Mouse (Mus musculus): ENCODE results near the gene Ltbr. TPM values are rescaled to one million over a fixed set of nuclear protein-coding genes. Genes with fewer than 3 reads are reported as not detected.
A peak's percentile ranks its signal among the peaks of the same experiment; 100 is the strongest.

Gene Ltbr
- polyA plus RNA-seq, 1 experiment from 2014 or later = 20.6 TPM

DNA sequence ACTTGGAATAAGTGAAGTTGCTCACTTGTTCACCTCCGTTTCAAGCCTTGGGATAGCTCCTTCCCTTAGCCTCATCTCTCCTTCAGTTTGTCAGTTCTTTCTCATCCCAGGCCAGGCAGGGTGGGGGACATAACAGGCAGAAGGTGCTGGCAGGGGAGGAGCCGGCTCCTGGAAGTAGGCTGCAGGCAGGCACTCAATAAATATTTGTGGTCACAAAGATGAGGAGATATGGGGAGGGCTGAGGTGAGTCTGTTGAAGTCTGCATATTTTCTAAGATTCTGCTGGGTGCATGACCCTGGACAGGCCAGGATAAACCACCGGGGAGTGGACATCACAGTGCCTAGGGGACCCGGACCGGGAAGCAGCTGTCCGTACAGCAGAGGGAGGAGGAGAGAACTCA is 9.9 kb upstream of the Ltbr start:
- H3K4me2 ChIP-seq = no peak overlapping the region
- peaks cover 37% of the 10 kb centered on the region for H3K27me3 ChIP-seq
- no peak overlapping the region for H3K4me3 ChIP-seq (replicated peaks)
- no peak overlapping the region for H3K27ac ChIP-seq (replicated peaks)
- ATAC-seq (ENCODE audit: insufficient read depth) = no peak
- H3K36me3 ChIP-seq (replicated peaks) = no peaks in the 10 kb centered on the region
- WGBS (ENCODE audit: insufficient replicate concordance) = 35% methylated on average over 6 of the region's 6 CpGs
- no peaks in the 10 kb centered on the region for H3K9me3 ChIP-seq (replicated peaks)
- H3K4me1 ChIP-seq (replicated peaks) = peaks cover 9% of the 10 kb centered on the region
- no peak overlapping the region for H3K9ac ChIP-seq

- WGBS (ENCODE audit: insufficient replicate concordance) = 55% methylated on average over 13 of the region's 13 CpGs
- no peaks in the 10 kb centered on the region for H3K9me3 ChIP-seq (replicated peaks)
- H3K9ac ChIP-seq = no peak overlapping the region
Measured at GRCm38 (mm10) chr6:125322794-125323193, 9.1 kb upstream of the Ltbr start.

GRCm38 (mm10) chr6:125321114-125321855 is 7.6 kb upstream of the Ltbr start:
- Histone ChIP-seq H3K4me1 (replicated peaks) (peaks cover 9% of the 10 kb centered on the region), H3K36me3 (replicated peaks) (no peaks in the 10 kb centered on the region), H3K4me3 (replicated peaks) (no peak overlapping the region), H3K27ac (replicated peaks) (no peak overlapping the region), H3K27me3 (peaks cover 37% of the 10 kb centered on the region), H3K4me2 (peak overlapping the region; percentile 7; the same call in 1 of the 2 replicates), H3K9me3 (replicated peaks) (no peaks in the 10 kb centered on the region), H3K9ac (no peak overlapping the region)
- 11% methylated on average over 26 of the region's 26 CpGs for WGBS (ENCODE audit: insufficient replicate concordance)
- no peak for ATAC-seq (ENCODE audit: insufficient read depth)

More at GRCm38 (mm10) chr6:125322794-125323193, 9.1 kb upstream of the Ltbr start:
- no peak for ATAC-seq (ENCODE audit: insufficient read depth)
- H3K36me3 ChIP-seq (replicated peaks) = no peaks in the 10 kb centered on the region
- no peak overlapping the region for H3K4me2 ChIP-seq
- peaks cover 9% of the 10 kb centered on the region for H3K4me1 ChIP-seq (replicated peaks)
- H3K27ac ChIP-seq (replicated peaks) = no peak overlapping the region
- H3K27me3 ChIP-seq = peaks cover 37% of the 10 kb centered on the region
- H3K4me3 ChIP-seq (replicated peaks) = no peak overlapping the region

GRCm38 (mm10) chr6:125320323-125320722 is 6.6 kb upstream of the Ltbr start, which contains the start of gene Scnn1a:
Scnn1a (plus strand) TSS chr6:125320659.
- peak within 1 kb of the TSS; percentile 7; the same call in 1 of the 2 replicates for H3K4me2 ChIP-seq
- no peak within 1 kb of the TSS for H3K9ac ChIP-seq
- WGBS (ENCODE audit: insufficient replicate concordance) = 48% methylated on average over 1 of the region's 1 CpGs
- H3K4me3 ChIP-seq (replicated peaks) = no peak within 1 kb of the TSS
- peaks cover 9% of the 10 kb centered on the region for H3K4me1 ChIP-seq (replicated peaks)
- H3K9me3 ChIP-seq (replicated peaks) = no peaks in the 10 kb centered on the region
- no peak for ATAC-seq (ENCODE audit: insufficient read depth)
- no peak within 1 kb of the TSS for H3K27ac ChIP-seq (replicated peaks)
- H3K27me3 ChIP-seq = peaks cover 37% of the 10 kb centered on the region
- H3K36me3 ChIP-seq (replicated peaks) = no peaks in the 10 kb centered on the region

DNA sequence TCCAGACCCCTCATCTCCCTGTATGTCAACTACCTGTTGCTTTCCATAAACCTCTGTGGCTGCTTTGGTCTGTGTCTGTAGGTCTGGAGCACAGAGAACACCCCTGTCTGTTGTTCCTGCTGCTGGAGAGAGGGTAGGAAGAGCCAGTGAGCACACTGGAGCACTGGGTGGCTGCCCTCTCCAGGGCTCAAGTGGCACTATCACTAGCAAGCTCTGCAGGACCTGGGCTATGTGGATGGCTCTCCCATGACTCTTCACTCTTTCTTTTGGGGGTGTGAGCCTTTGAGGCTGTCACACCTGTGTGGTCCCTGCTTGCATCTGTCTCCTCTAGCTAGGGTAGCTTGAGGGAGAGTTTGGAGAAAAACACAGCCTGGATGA is 6.2 kb upstream of the Ltbr start:
- Histone ChIP-seq H3K36me3 (replicated peaks) (no peaks in the 10 kb centered on the region), H3K9me3 (replicated peaks) (no peaks in the 10 kb centered on the region), H3K9ac (no peak overlapping the region), H3K4me2 (no peak overlapping the region), H3K27ac (replicated peaks) (no peak overlapping the region), H3K4me1 (replicated peaks) (peaks cover 9% of the 10 kb centered on the region; the same call in 1 of the 2 replicates), H3K27me3 (peaks cover 37% of the 10 kb centered on the region), H3K4me3 (replicated peaks) (no peak overlapping the region)
- ATAC-seq (ENCODE audit: insufficient read depth) = no peak

DNA sequence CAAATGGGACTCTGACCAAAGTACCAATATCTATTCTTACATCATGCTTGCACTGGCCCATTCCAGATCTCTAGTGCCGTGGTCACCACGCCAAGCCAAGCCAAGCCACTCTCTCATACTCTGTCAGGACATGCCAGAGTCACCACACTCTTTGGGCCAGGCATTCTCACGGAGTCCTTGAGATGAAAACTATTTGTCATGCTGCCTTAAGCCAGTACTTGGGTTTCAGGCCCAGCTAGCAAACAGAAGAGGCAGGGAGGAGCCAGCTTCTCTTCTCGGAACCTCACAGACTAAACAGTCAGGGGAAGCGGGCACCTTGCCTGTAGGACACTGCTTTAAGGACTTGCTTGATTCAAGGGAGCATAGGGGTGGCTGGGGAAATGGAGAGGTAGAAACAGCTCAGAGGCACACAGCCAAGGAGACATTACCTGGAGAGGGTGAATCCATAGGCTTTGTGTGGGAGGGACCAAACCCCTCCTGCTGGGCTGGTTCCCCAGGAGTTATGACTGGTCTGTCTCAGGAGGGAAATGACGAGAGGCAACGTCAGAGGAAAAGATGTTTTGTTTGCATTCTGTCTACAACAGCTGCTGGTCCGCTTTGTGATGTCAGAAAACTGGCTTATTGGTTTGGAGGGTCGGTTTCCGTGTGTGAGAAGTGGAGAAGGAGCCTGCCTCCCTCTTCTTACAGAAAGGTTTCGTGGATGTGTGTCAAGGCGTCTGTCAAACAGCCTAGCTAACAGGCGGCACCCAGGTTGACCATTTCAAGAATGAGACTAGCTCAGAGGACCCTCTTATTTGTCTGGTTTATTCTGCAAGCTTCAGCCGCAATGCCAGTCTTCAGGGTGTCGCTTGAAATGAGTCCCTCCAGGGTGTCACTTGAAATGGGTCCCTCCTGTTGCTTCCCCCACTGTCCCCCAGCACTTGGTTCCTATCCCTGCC is 5.6 kb upstream of the Ltbr start:
- 49% methylated on average over 15 of the region's 15 CpGs for WGBS (ENCODE audit: insufficient replicate concordance)
- no peak for ATAC-seq (ENCODE audit: insufficient read depth)
- no peak overlapping the region for H3K4me3 ChIP-seq (replicated peaks)
- H3K36me3 ChIP-seq (replicated peaks) = no peaks in the 10 kb centered on the region
- H3K27ac ChIP-seq (replicated peaks) = no peak overlapping the region
- H3K4me2 ChIP-seq = no peak overlapping the region
- no peak overlapping the region for H3K9ac ChIP-seq
- H3K4me1 ChIP-seq (replicated peaks) = peaks cover 15% of the 10 kb centered on the region
- H3K27me3 ChIP-seq = peaks cover 37% of the 10 kb centered on the region
- no peaks in the 10 kb centered on the region for H3K9me3 ChIP-seq (replicated peaks)

- no peak overlapping the region for H3K4me3 ChIP-seq (replicated peaks)
- H3K9ac ChIP-seq = no peak overlapping the region
- H3K4me2 ChIP-seq = no peak overlapping the region
- H3K4me1 ChIP-seq (replicated peaks) = peaks cover 28% of the 10 kb centered on the region
- H3K27ac ChIP-seq (replicated peaks) = no peak overlapping the region
- no peaks in the 10 kb centered on the region for H3K9me3 ChIP-seq (replicated peaks)
- no peaks in the 10 kb centered on the region for H3K36me3 ChIP-seq (replicated peaks)
- 63% methylated on average over 7 of the region's 7 CpGs for WGBS (ENCODE audit: insufficient replicate concordance)
- no peak for ATAC-seq (ENCODE audit: insufficient read depth)
- peaks cover 40% of the 10 kb centered on the region for H3K27me3 ChIP-seq
Measured at GRCm38 (mm10) chr6:125317077-125317476, 3.4 kb upstream of the Ltbr start.

GRCm38 (mm10) chr6:125314746-125315145 is 1.1 kb upstream of the Ltbr start:
- 0 out of 2 replicates have a peak, but pooled peaks cover 7% of the 10 kb centered on the region for H3K36me3 ChIP-seq (replicated peaks)
- no peak for ATAC-seq (ENCODE audit: insufficient read depth)
- no peak overlapping the region for H3K9ac ChIP-seq
- H3K27me3 ChIP-seq = peaks cover 17% of the 10 kb centered on the region
- no peak overlapping the region for H3K4me3 ChIP-seq (replicated peaks)
- H3K4me1 ChIP-seq (replicated peaks) = peaks cover 27% of the 10 kb centered on the region
- no peaks in the 10 kb centered on the region for H3K9me3 ChIP-seq (replicated peaks)
- 59% methylated on average over 6 of the region's 6 CpGs for WGBS (ENCODE audit: insufficient replicate concordance)
- no peak overlapping the region for H3K4me2 ChIP-seq
- no peak overlapping the region for H3K27ac ChIP-seq (replicated peaks)

GRCm38 (mm10) chr6:125314231-125314563 is 512 bp upstream of the Ltbr start:
- peak; percentile 26 for ATAC-seq (ENCODE audit: insufficient read depth)

DNA sequence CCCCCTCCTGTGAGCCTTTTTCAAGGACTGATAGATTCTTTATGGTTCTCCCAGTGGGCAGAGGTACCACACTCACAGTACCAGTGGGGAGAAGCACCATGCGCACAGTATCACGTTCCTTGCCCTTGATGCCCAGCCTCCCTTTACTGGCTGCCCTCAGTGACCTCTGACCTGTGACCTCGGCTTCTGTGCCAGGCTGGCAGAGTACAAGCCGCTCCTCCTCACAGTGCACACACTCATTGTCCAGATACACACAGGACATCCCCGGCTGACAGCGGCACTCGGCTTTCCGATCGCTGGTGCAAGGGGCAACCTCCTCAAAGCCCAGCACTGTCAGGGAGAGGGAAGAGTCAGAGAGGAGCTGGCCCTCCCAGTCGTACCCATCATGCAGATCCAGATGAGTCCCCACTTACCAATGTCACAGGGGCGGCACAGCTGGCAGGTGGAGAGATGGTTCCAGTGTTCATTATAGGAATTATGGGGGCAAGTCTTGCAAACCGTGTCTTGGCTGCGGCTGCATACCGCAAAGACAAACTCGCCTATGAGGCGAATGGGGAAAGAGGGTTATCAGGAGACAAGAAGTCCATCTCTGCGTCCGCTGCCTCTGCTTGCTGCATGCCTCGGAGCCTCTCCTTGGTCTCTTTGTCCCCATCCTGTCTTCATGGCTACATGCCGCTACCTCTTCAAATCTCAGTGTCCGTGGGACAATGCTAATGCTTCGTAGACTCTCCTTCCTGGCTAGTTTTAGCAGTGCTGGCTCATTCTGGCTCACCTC is 917 bp downstream of the Ltbr start:
- Histone ChIP-seq H3K36me3 (replicated peaks) (0 out of 2 replicates have a peak, but pooled peaks cover 16% of the 10 kb centered on the region), H3K27ac (replicated peaks) (peak overlapping the region; percentile 75), H3K9me3 (replicated peaks) (no peaks in the 10 kb centered on the region), H3K4me1 (replicated peaks) (peaks cover 34% of the 10 kb centered on the region), H3K4me3 (replicated peaks) (peak overlapping the region; percentile 62), H3K9ac (peak overlapping the region; percentile 60), H3K4me2 (peak overlapping the region; percentile 58), H3K27me3 (peaks cover 11% of the 10 kb centered on the region)
- ATAC-seq (ENCODE audit: insufficient read depth) = no peak
- WGBS (ENCODE audit: insufficient replicate concordance) = 42% methylated on average over 22 of the region's 22 CpGs

More at GRCm38 (mm10) chr6:125314231-125314563, 512 bp upstream of the Ltbr start:
- Histone ChIP-seq H3K9ac (peak overlapping the region; percentile 60; the same call in 1 of the 2 replicates), H3K27ac (replicated peaks) (peak overlapping the region; percentile 70; the same call in 1 of the 2 replicates), H3K4me1 (replicated peaks) (peaks cover 32% of the 10 kb centered on the region), H3K4me3 (replicated peaks) (peak overlapping the region; percentile 62), H3K27me3 (peaks cover 11% of the 10 kb centered on the region), H3K4me2 (peak overlapping the region; percentile 58), H3K9me3 (replicated peaks) (no peaks in the 10 kb centered on the region), H3K36me3 (replicated peaks) (0 out of 2 replicates have a peak, but pooled peaks cover 12% of the 10 kb centered on the region)
- WGBS (ENCODE audit: insufficient replicate concordance) = 50% methylated on average over 7 of the region's 7 CpGs
